Mouse (Mus musculus): ENCODE results near the gene Sdr9c7.
"Not testable (repeated sequence)": the region's sequence is repeated elsewhere in the genome, so short reads cannot be mapped to it uniquely, and the experiment has no call there.

Gene Sdr9c7

GRCm38 (mm10) chr10:127898218-127898617 lies at the start of gene Sdr9c7:
Sdr9c7 (plus strand) TSS chr10:127898518.
- no peak for ATAC-seq (ENCODE audit: insufficient number of reproducible peaks, low FRiP score, low TSS enrichment)

DNA sequence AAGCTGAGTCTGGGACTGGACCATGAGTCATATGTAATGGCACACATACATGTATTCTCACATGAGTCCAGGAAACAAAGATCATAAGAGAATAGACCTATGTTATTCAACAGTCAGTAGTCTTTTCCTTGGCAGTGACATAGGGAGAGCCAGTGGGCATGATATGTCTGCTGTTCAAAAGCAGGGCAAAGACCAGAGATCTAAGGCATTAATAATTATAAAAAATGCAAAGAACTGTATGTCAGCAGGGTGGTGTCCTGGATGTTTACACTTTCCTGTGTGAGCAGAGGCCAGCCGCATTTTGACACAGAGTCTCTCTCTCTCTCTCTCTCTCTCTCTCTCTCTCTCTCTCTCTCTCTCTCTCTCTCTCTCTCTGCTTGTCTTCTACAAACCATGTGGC lies 48.7 kb upstream of the Sdr9c7 start, which contains the start of gene Rdh19:
Gene Rdh19, plus strand, starts transcription at position 301 of the 400 bp plus-strand sequence.
- ATAC-seq (ENCODE audit: insufficient number of reproducible peaks, low FRiP score, low TSS enrichment), result no peak

- no peak for ATAC-seq (ENCODE audit: insufficient number of reproducible peaks, low FRiP score, low TSS enrichment)
Measured at GRCm38 (mm10) chr10:127856376-127856775, 41.9 kb upstream of the Sdr9c7 start.

DNA sequence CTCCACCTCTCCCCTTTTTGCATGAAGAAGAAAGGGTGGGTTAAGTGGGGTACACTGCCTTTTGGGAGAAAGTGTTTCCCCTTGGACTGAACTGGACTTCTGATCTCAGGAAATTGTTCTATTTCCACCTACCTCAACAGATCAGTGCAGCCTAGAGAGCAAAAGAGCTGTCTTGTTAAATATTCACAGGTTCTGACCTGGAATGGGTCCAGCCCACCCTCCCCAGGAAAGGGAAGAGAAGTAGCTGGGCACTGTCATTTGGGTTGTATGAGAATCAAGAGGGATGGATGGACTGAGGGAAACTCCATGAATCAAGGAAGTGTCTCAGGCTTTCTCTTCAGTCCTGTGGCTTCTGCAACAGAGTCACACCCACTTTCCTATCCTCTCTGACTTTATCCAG lies 33.4 kb upstream of the Sdr9c7 start:
- no peak for ATAC-seq (ENCODE audit: insufficient number of reproducible peaks, low FRiP score, low TSS enrichment)

GRCm38 (mm10) chr10:127866232-127866631 lies 32.1 kb upstream of the Sdr9c7 start, which contains the start of gene Rdh16f2:
Rdh16f2 (plus strand) TSS chr10:127866474.
- ATAC-seq (ENCODE audit: insufficient number of reproducible peaks, low FRiP score, low TSS enrichment), result no peak

- ATAC-seq (ENCODE audit: insufficient number of reproducible peaks, low FRiP score, low TSS enrichment), result no peak
Measured at GRCm38 (mm10) chr10:127872484-127872883, 25.8 kb upstream of the Sdr9c7 start.

DNA sequence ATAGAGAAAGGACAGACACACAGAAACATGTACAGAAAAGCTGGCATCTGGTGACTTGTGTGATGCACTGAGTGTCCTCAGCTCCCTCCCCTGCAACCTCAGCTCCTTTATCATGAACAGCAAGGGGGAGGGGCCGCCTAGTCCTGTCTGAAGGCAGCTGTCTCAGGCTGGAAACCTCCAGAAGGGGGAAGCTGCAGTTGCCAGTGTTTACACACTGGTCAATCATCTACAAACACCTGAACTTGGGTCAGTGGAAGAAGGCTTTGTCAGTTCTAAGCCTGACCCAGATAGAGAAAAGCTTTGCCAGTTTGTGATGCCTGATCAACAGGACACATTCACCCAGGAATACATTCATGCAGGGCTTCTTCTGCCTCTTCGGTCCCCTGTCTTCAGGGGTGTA lies 20.6 kb upstream of the Sdr9c7 start:
- no peak for ATAC-seq (ENCODE audit: insufficient number of reproducible peaks, low FRiP score, low TSS enrichment)

DNA sequence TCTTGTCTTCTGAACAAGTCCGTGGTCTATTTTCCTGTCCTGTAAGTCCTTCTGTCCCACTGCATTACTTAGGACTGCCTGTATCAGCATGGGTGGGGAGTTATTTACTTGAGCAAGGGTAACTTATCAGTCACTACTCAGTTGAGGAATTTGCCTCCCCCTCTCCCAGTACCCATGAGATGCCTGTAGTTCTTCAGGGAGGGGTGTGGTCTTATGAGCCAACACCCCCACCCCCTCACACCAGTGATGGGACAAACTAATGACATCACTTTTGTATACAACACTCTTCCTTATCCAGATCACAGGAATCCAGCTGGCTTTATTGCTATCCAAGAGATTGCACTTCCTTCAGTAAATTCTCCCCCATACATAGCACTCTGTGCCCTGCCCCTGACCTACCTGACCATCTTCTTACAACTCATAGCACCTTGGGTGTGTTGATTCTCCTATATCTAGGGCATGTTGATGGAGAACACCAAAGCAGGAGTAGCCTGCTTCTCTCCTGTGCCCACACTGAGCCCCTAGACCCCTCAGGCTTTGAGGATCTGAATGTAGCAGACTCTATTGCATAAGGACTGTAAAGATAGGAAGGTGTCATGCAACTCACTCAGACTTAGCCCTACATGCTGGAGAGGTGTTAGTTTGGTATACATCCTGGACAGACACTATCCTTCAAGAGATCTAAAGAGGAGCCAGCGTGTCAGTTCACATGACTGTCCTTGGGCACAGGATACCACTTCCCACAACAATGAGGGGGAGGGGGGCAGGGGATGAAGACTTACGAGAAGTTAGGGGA lies 19.9 kb upstream of the Sdr9c7 start:
- ATAC-seq (ENCODE audit: insufficient number of reproducible peaks, low FRiP score, low TSS enrichment), result no peak

DNA sequence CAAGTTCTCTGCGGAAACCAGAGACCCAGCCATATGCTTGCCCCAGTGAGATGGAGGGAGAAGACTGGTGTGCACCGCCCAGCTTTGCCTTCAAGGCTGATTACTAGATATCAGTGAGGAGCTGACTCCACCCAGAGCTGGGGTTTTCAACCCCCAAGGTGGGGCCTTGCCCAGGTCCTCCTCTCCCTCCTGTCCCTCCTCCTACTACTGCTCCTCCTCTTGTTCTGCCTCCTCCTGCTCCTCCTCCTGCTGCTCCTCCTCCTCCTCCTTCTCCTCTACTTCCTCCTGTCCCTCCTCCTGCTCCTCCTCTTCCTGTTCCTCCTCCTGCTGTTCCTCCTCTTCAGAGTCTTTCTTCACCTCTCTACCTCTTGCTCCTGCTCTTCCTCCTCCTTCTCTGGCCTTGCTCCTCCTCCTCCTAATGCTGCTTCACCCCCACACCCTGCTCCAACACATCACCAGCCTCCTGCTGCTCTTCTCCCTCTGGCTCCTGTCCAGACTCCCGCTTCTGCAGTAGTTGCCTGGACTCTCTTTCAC lies 19.1 kb upstream of the Sdr9c7 start:
- ATAC-seq (ENCODE audit: insufficient number of reproducible peaks, low FRiP score, low TSS enrichment), result no peak

DNA sequence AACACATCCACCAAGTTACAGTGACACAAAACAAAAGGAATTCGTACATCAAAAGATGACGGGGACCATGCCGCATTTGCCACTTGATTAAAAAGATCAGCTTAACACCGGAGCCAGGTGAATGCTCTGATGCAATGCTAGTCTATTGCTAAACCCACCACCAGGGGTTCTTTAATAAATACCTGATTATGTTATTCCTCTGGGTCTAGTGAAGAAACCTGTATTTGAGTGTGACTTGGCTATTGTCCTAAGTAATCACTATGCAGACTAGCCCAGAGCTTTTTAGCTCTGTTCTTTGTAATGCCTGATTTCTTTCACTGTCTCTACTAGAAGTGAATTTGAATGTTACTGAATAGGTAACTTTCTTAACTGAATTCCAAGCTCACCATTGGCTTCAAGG lies 17.3 kb upstream of the Sdr9c7 start:
- no peak for ATAC-seq (ENCODE audit: insufficient number of reproducible peaks, low FRiP score, low TSS enrichment)

DNA sequence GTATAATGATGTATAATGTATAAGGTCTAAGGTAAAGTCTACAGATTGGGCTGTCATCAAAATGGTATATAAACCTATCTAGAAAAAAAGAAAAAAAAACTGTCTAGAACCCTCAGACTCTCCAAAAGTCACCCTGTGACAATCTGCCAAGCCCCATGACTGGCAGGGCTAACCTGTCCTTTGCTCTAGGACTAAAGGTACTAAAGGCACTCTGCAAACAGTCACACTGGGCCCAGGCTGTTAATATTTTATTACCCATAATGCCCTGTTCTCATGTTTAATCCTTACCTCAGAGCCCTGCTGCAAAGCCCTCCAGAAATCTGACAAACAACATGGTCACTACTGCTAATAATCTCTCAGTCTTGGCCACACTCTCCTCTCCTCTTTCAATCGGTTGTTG lies 11.8 kb upstream of the Sdr9c7 start:
- no peak for ATAC-seq (ENCODE audit: insufficient number of reproducible peaks, low FRiP score, low TSS enrichment)

GRCm38 (mm10) chr10:127886971-127887370 lies 11.3 kb upstream of the Sdr9c7 start:
- no peak for ATAC-seq (ENCODE audit: insufficient number of reproducible peaks, low FRiP score, low TSS enrichment)

DNA sequence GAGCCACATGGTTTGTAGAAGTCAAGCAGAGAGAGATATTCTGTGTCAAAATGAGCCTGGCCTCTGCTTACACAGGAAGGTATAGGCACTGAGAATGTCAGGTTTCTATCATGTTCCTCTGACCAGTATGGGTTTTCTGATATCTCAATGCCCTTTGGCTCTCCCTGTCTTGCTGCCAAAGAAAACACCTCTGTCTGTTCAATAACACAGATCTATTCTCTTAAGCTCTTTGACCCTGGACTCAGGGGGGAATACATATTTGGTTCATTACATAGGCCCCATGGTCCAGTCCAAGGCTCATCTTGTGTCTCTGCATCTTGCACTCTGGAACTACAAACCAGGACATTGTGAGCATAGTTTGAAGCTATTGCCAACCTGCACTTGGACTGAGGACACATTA lies 9.7 kb upstream of the Sdr9c7 start, which contains the start of gene Rdh7:
Gene Rdh7, minus strand, starts transcription at position 213 of the 400 bp plus-strand sequence.
- no peak for ATAC-seq (ENCODE audit: insufficient number of reproducible peaks, low FRiP score, low TSS enrichment)

DNA sequence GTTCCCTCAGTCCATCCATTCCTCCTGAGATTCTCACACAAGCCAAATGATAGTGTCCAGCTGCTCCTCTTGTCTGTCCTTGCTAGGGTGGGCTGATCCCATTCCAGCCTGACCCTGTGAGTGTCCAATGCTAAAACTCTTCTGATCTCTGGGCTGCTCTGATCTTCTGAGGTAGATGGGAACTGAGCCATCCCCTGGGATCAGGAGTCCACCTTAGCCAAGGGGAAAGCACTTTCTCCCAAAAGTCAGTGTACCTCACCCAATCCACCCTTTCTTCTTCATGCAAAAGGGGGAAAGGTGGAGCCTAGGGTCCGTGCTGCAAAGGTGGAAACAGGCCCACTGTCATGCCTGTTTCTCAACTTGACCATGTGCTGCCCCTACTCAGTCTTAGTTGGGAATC lies 6.8 kb upstream of the Sdr9c7 start:
- ATAC-seq (ENCODE audit: insufficient number of reproducible peaks, low FRiP score, low TSS enrichment), result no peak

GRCm38 (mm10) chr10:127893163-127894022 lies 4.9 kb upstream of the Sdr9c7 start:
- ATAC-seq (ENCODE audit: insufficient number of reproducible peaks, low FRiP score, low TSS enrichment), result not testable (repeated sequence)

DNA sequence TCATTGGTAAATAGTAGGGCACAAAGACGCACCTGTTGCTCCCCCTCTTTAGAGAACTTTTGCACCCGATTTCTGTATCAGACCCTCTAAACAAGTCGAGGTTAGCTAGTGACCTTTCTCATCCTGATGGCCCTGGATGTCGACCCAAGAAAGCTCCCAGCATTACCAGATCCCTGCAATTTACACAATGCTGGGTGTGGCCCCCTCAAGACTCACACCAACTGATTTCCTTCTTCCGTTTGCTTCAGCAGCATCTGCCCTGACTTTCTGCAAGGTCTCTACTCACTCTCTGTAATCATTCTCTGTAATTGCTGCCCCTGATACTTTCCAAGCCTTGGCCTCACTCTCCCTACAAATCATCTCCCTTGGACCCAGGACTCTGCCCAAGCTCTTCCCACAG lies 1.6 kb upstream of the Sdr9c7 start:
- no peak for ATAC-seq (ENCODE audit: insufficient number of reproducible peaks, low FRiP score, low TSS enrichment)

- no peak for ATAC-seq (ENCODE audit: insufficient number of reproducible peaks, low FRiP score, low TSS enrichment)
Measured at GRCm38 (mm10) chr10:127897506-127897905, 812 bp upstream of the Sdr9c7 start.

DNA sequence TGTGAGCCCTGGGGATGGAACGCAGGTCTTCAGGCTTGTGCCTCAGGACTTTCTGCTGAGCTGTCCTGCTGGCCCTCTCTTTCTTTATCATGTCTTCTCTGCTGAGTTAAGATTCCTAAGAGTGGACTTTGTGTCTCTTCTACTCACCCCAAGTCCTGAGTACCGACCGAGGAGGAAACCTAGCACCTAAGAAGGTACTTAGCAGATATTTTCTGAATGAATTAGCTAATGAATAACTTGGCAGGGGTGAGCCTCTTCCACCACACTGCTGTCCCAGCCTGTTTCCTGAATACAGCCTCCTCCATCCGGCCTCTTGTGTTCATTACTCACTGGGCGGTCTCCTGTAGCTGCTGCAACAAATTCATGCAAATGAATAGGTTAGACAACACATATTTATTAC lies 1.5 kb downstream of the Sdr9c7 start:
- ATAC-seq (ENCODE audit: insufficient number of reproducible peaks, low FRiP score, low TSS enrichment), result no peak

GRCm38 (mm10) chr10:127901751-127902150 lies 3.4 kb downstream of the Sdr9c7 start:
- no peak for ATAC-seq (ENCODE audit: insufficient number of reproducible peaks, low FRiP score, low TSS enrichment)

DNA sequence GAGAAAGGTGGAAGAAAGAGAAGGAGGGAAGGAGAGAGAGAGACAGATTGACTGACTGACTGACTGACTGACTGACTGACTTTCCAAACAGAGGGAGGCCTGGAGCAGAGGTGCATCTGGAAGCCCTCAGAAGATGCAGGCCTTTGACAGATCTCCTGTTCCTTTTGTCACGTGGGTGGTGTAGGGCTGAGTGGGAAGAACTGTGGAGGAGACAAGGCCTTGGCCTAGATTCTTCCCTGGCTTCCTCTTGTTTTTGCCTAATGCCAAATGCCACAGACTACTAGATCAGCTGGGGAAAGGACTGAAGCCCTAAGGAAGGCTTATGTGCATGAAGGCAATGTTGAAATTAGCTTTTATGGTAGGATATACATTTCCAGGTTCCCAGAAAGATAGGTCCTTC lies 4.8 kb downstream of the Sdr9c7 start:
- ATAC-seq (ENCODE audit: insufficient number of reproducible peaks, low FRiP score, low TSS enrichment), result no peak

Measured in cerebellum, adult (tissue).